ENCODE assay signal across 8 mouse cellular contexts in genomic region chr2:166155454-166155815, GRCm38 (mm10). TPM values are rescaled to one million over a fixed set of nuclear protein-coding genes. Genes with fewer than 3 reads are reported as not detected.
DNase-seq lines count a peak whose midpoint lies in the region; ATAC-seq and TF ChIP-seq lines count a peak whose summit lies in the region.

Gene Sulf2 (minus strand): TSS chr2:166155663.

- WGBS in lung, embryonic 15.5 days = under 1% methylated on average over 23 of the region's 23 CpGs

- peak; percentile 66 to 77 for ATAC-seq in hematopoietic stem cell, adult 5-6 weeks (replicated peaks in 1 of 2; ENCODE audit: insufficient read depth in 1 of 2, low FRiP score in 2 of 2, low TSS enrichment in 1 of 2, low read depth in 1 of 2, poor library complexity in 2 of 2, severe bottlenecking in 2 of 2)
- ATAC-seq in lung, embryonic 15.5 days (ENCODE audit: borderline replicate concordance, extremely low read depth, low FRiP score, low TSS enrichment) = peak; percentile 60; the same call in 1 of the 2 replicates

- 0 out of 2 replicates have a peak, but pooled peaks have one; percentile 11 for TF ChIP-seq CTCF in E14TG2a.4 (conservative IDR thresholded peaks at IDR 0.05; ENCODE audit: low read length)

- peak within 1 kb of the TSS; percentile 98 for H3K4me2 ChIP-seq in lung, embryonic 15.5 days

- peak within 1 kb of the TSS; percentile 90 for H3K4me3 ChIP-seq in E14TG2a.4 (replicated peaks; ENCODE audit: low read length)
- peak within 1 kb of the TSS; percentile 65 for H3K4me3 ChIP-seq in lung, embryonic 15.5 days

- peaks cover 72% of the 10 kb centered on the region for H3K4me1 ChIP-seq in E14TG2a.4 (replicated peaks; ENCODE audit: low read depth, low read length)
- H3K4me1 ChIP-seq in lung, embryonic 15.5 days = peaks cover 49% of the 10 kb centered on the region

- H3K9me3 ChIP-seq in E14TG2a.4 (ENCODE audit: low read length) = no peaks in the 10 kb centered on the region
- no peaks in the 10 kb centered on the region for H3K9me3 ChIP-seq in lung, embryonic 15.5 days

- peak within 1 kb of the TSS; percentile 54 for H3K27ac ChIP-seq in lung, embryonic 15.5 days

- peak within 1 kb of the TSS; percentile 57 for H3K9ac ChIP-seq in lung, embryonic 15.5 days

- peak; percentile 11 for DNase-seq in cerebellum, adult 8-10 months
- DNase-seq in frontal cortex, postnatal 10 days (ENCODE audit: low spot score in 2 of 2) = peak; percentile 69 to 75
- peak; percentile 74 for DNase-seq in layer of hippocampus, adult 9-11 months
- peak; percentile 69 for DNase-seq in ovary, adult 18-20 months (ENCODE audit: low spot score)
- DNase-seq in urinary bladder, postnatal 10 days (ENCODE audit: low spot score) = peak; percentile 21

- peaks cover 17% of the 10 kb centered on the region for H3K36me3 ChIP-seq in E14TG2a.4 (ENCODE audit: insufficient read depth, low read length)
- H3K36me3 ChIP-seq in lung, embryonic 15.5 days = no peaks in the 10 kb centered on the region

- no peaks in the 10 kb centered on the region for H3K27me3 ChIP-seq in E14TG2a.4 (ENCODE audit: insufficient read depth, low read length)
- peaks cover 32% of the 10 kb centered on the region; the same call in 1 of the 2 replicates for H3K27me3 ChIP-seq in lung, embryonic 15.5 days

RNA-seq across cellular contexts. Expression of gene Sulf2, which starts in this region (rescaled TPM):
- total RNA-seq in hematopoietic stem cell, adult 5-6 weeks (2017) = 3.0 and 4.1 TPM in 2 replicates
- polyA plus RNA-seq in lung, embryonic 15.5 days (2015; fragmentation: Nextera tagmentation; extraction: Ambion mirVana) = 40.2 and 46.6 TPM in 2 replicates

Comparison
In these comparisons a context has a peak if more than half of its experiments do, and no peak if none do; other contexts are left out.
1. Peak in every context shown above with its lines: DNase-seq, ATAC-seq, H3K4me3 ChIP-seq and H3K27ac ChIP-seq.
2. DNase-seq: peak in every context shown above with its lines; median percentile 74 in layer of hippocampus, adult 9-11 months; 72 in frontal cortex, postnatal 10 days; 69 in ovary, adult 18-20 months; 21 in urinary bladder, postnatal 10 days; 11 in cerebellum, adult 8-10 months.